In the genomic region with DNA sequence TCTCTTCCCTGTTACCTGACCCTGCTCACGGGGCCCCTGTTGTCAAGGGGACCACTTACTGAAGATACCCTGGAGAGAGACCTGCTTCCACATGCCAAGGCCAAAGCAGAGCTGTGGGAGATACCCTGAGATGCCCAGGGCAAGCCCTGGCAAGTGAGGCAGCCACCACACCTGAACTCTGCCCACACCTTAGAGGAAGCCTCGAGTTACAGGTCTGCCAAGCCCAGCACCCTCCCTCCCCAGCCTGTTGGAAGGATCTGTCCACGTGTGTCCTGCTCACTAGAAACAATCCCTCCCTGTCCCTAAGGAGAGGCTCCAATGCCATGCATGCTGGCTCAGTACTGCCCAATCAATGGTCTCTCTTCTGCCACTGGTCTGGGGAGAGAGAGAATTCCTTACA, we compare ENCODE assay signal across 15 mouse cellular contexts.
"Had no signal": no experiment of that assay in that cellular context is flagged by ENCODE, and none has a peak within 500 bp of the region (broad histone marks: within the 10 kb centered on the region; RNA-seq: fewer than 3 reads in every experiment).

No protein-coding gene starts in this region.

- DNase-seq: kidney, postnatal 10 days; layer of hippocampus, postnatal 36 days; liver, embryonic 13.5 days; lung, adult 2 months; lung, postnatal 14 days; lung, postnatal 4 days; midbrain, embryonic 14.5 days; right cerebral cortex, adult 18-20 months; right cerebral cortex, postnatal 14 days; right cerebral cortex, postnatal 4 days; thymus, adult 2 months; thymus, postnatal 14 days; thymus, postnatal 4 days had no signal

- H3K9ac ChIP-seq: kidney, embryonic 15.5 days; liver, embryonic 13.5 days had no signal

- H3K4me2 ChIP-seq: kidney, embryonic 15.5 days; liver, embryonic 13.5 days; midbrain, embryonic 11.5 days had no signal

- H3K9me3 ChIP-seq: liver, embryonic 13.5 days had no signal

- H3K27me3 ChIP-seq: kidney, embryonic 15.5 days; liver, embryonic 13.5 days had no signal

- H3K36me3 ChIP-seq: liver, embryonic 13.5 days had no signal

- H3K27ac ChIP-seq: kidney, embryonic 15.5 days; liver, embryonic 13.5 days had no signal

- H3K4me3 ChIP-seq: kidney, embryonic 15.5 days; liver, embryonic 13.5 days had no signal
